In the genomic region with DNA sequence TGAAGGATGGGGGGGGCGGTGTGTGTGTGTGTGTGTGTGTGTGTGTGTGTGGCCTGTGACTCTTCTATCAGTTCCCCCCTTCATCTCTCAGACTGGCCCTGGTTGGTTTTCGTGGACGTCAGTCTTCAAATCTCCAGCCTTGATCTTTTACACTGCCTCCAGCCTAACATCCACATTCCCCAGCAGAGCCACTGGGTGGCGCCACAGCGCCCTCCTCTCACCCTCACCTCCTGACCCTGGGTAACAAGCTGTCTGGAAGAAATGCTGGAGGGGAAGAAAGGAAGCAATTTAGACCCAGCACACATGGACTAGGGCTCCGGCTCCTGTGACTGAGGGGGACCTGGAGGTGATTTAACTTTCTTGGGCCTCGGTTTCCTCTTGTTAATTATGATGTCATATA, we compare ENCODE assay signal across 9 mouse cellular contexts.
DNase-seq lines count a peak whose midpoint lies in the region; ATAC-seq and TF ChIP-seq lines count a peak whose summit lies in the region.
"Had no signal": no experiment of that assay in that cellular context is flagged by ENCODE, and none has a peak within 500 bp of the region (broad histone marks: within the 10 kb centered on the region; RNA-seq: fewer than 3 reads in every experiment).

No protein-coding gene starts in this region.

- TF ChIP-seq CTCF in liver, embryonic 14.5 days (IDR thresholded peaks at IDR 0.05; ENCODE audit: low read depth) = peak; percentile 29; the same call in 1 of the 2 replicates

- H3K4me1 ChIP-seq in forebrain, embryonic 11.5 days (replicated peaks; ENCODE audit: control insufficient read depth, insufficient read depth, low read length) = peaks cover 5% of the 10 kb centered on the region; the same call in 1 of the 2 replicates
- H3K4me1 ChIP-seq in forebrain, embryonic 13.5 days = peaks cover 46% of the 10 kb centered on the region
- no peaks in the 10 kb centered on the region for H3K4me1 ChIP-seq in liver, embryonic 14.5 days (replicated peaks; ENCODE audit: control insufficient read depth in 2 of 2, insufficient read depth in 2 of 2, low read length in 1 of 2)
- peaks cover 13% of the 10 kb centered on the region for H3K4me1 ChIP-seq in limb, embryonic 13.5 days

- no peak for ATAC-seq in forebrain, embryonic 11.5 days (replicated peaks; ENCODE audit: low FRiP score)
- no peak for ATAC-seq in forebrain, embryonic 13.5 days
- no peak for ATAC-seq in liver, embryonic 14.5 days (ENCODE audit: insufficient read depth)
- 0 out of 2 replicates have a peak, but pooled peaks have one; percentile 12 for ATAC-seq in limb, embryonic 13.5 days (ENCODE audit: low FRiP score, low read depth)

- H3K36me3 ChIP-seq in forebrain, embryonic 11.5 days (ENCODE audit: control insufficient read depth, insufficient read depth, low read length) = no peaks in the 10 kb centered on the region
- no peaks in the 10 kb centered on the region for H3K36me3 ChIP-seq in forebrain, embryonic 13.5 days (ENCODE audit: poor library complexity, severe bottlenecking)
- H3K36me3 ChIP-seq in liver, embryonic 14.5 days (replicated peaks; ENCODE audit: control insufficient read depth, insufficient read depth, low read depth) = no peaks in the 10 kb centered on the region
- H3K36me3 ChIP-seq in limb, embryonic 13.5 days = no peaks in the 10 kb centered on the region
- H3K36me3 ChIP-seq: midbrain, embryonic 12.5 days had no signal

- WGBS in forebrain, embryonic 11.5 days = 36% methylated on average over 7 of the region's 7 CpGs
- 31% methylated on average over 7 of the region's 7 CpGs for WGBS in forebrain, embryonic 13.5 days
- 36% methylated on average over 7 of the region's 7 CpGs for WGBS in liver, embryonic 14.5 days (ENCODE audit: insufficient replicate concordance)
- whole genome bisulfite sequencing in limb, embryonic 13.5 days = 17% methylated on average over 6 of the region's 7 CpGs

- TF ChIP-seq EP300 in liver, embryonic 14.5 days (IDR thresholded peaks at IDR 0.05; ENCODE audit: low read depth) = no peak

- H3K9me3 ChIP-seq in forebrain, embryonic 11.5 days (ENCODE audit: control insufficient read depth, low read length) = no peaks in the 10 kb centered on the region
- no peaks in the 10 kb centered on the region for H3K9me3 ChIP-seq in forebrain, embryonic 13.5 days (replicated peaks)
- H3K9me3 ChIP-seq in liver, embryonic 14.5 days (ENCODE audit: control insufficient read depth, low read length) = no peaks in the 10 kb centered on the region
- H3K9me3 ChIP-seq in limb, embryonic 13.5 days = no peaks in the 10 kb centered on the region
- H3K9me3 ChIP-seq: midbrain, embryonic 12.5 days had no signal

- H3K27ac ChIP-seq in forebrain, embryonic 11.5 days (ENCODE audit: low read depth, low read length) = no peak overlapping the region
- no peak overlapping the region for H3K27ac ChIP-seq in forebrain, embryonic 13.5 days
- H3K27ac ChIP-seq in liver, embryonic 14.5 days = no peak overlapping the region
- H3K27ac ChIP-seq in limb, embryonic 13.5 days = no peak overlapping the region

- DNase-seq in forebrain, embryonic 11.5 days (ENCODE audit: low spot score) = peak; percentile 57
- DNase-seq in liver, embryonic 14.5 days (ENCODE audit: low read depth in 3 of 3, low spot score in 3 of 3) = no peak
- no peak for DNase-seq in liver
- peak; percentile 53 for DNase-seq in CD4-positive helper T cell, adult 2 months (ENCODE audit: low read depth, low spot score)
- DNase-seq in frontal cortex, postnatal 10 days (ENCODE audit: low spot score in 2 of 2) = no peak
- DNase-seq in left cerebral cortex, adult 18-20 months (ENCODE audit: low spot score in 2 of 2) = no peak

- H3K9ac ChIP-seq in forebrain, embryonic 11.5 days (ENCODE audit: low read length) = no peak overlapping the region
- H3K9ac ChIP-seq in forebrain, embryonic 13.5 days = no peak overlapping the region
- no peak overlapping the region for H3K9ac ChIP-seq in liver, embryonic 14.5 days (replicated peaks)
- no peak overlapping the region for H3K9ac ChIP-seq in limb, embryonic 13.5 days
- H3K9ac ChIP-seq: midbrain, embryonic 12.5 days had no signal

- H3K27me3 ChIP-seq in forebrain, embryonic 11.5 days (ENCODE audit: control insufficient read depth, insufficient read depth, low read length) = no peaks in the 10 kb centered on the region
- no peaks in the 10 kb centered on the region for H3K27me3 ChIP-seq in forebrain, embryonic 13.5 days
- no peaks in the 10 kb centered on the region for H3K27me3 ChIP-seq in liver, embryonic 14.5 days (ENCODE audit: control insufficient read depth, insufficient read depth, low read length)
- peaks cover 20% of the 10 kb centered on the region for H3K27me3 ChIP-seq in limb, embryonic 13.5 days

- no peak overlapping the region for H3K4me3 ChIP-seq in forebrain, embryonic 11.5 days (ENCODE audit: low read depth, low read length)
- no peak overlapping the region for H3K4me3 ChIP-seq in forebrain, embryonic 13.5 days
- H3K4me3 ChIP-seq in liver, embryonic 14.5 days (ENCODE audit: insufficient read depth in 1 of 2, low read depth in 2 of 2, low read length in 2 of 2) = no peak overlapping the region
- no peak overlapping the region for H3K4me3 ChIP-seq in limb, embryonic 13.5 days

- no peak overlapping the region for H3K4me2 ChIP-seq in forebrain, embryonic 11.5 days (ENCODE audit: low read depth, low read length, severe bottlenecking)
- H3K4me2 ChIP-seq in forebrain, embryonic 13.5 days = no peak overlapping the region
- H3K4me2 ChIP-seq in liver, embryonic 14.5 days (ENCODE audit: low read depth) = no peak overlapping the region
- H3K4me2 ChIP-seq in limb, embryonic 13.5 days (replicated peaks) = no peak overlapping the region

Comparison
In these comparisons a context has a peak if more than half of its experiments do, and no peak if none do; other contexts are left out.
1. DNase-seq: peak in forebrain, embryonic 11.5 days (single experiment) and CD4-positive helper T cell, adult 2 months (single experiment); none in liver, embryonic 14.5 days (0 of 3), liver (single experiment), frontal cortex, postnatal 10 days (0 of 2) and left cerebral cortex, adult 18-20 months (0 of 2).